Mouse (Mus musculus) lung, postnatal 0 days (tissue): Measurements from ENCODE around the gene Prss16. TPM values are rescaled to one million over a fixed set of nuclear protein-coding genes. Genes with fewer than 3 reads are reported as not detected.

Experiments
- ATAC-seq: fragments of 200-750 bp; cut with Nextera tagmentation; 2 replicates; pipeline ENCODE4 v1.8.0; 2017; ENCODE audit warnings: moderate library complexity
- DNase-seq: peaks from one replicate; pipeline ENCODE4 v3.0.0-alpha.2; 2016; ENCODE audit warnings: low spot score
- H3K27ac ChIP-seq: fragments of 300-500 bp; sonication (generic); 2 replicates; pipeline ENCODE4 v1.5.1; 2014; ENCODE audit warnings: antibody characterized with exemption, mild to moderate bottlenecking, low read length, mixed read lengths
- H3K27me3 ChIP-seq: fragments of 300-500 bp; sonication (generic); replicated peaks from 2 replicates; pipeline ENCODE4 v1.6.1; 2014; ENCODE audit warnings: low read length, mixed read lengths; ENCODE audit not compliant: insufficient read depth
- H3K36me3 ChIP-seq: fragments of 300-500 bp; sonication (generic); 2 replicates; pipeline ENCODE4 v1.6.1; 2014; ENCODE audit warnings: low read length, mixed read lengths; ENCODE audit not compliant: insufficient read depth
- H3K4me1 ChIP-seq: fragments of 300-500 bp; sonication (generic); 2 replicates; pipeline ENCODE4 v1.6.1; 2014; ENCODE audit warnings: antibody characterized with exemption, low read depth, low read length, mixed read lengths; ENCODE audit not compliant: insufficient read depth
- H3K4me2 ChIP-seq: fragments of 300-500 bp; sonication (generic); replicated peaks from 2 replicates; pipeline ENCODE4 v1.6.1; 2014; ENCODE audit warnings: low read depth, mild to moderate bottlenecking, low read length, moderate library complexity, mixed read lengths
- H3K4me3 ChIP-seq: fragments of 300-500 bp; sonication (generic); 2 replicates; pipeline ENCODE4 v1.5.1; 2014; ENCODE audit warnings: low read depth, low read length
- H3K9ac ChIP-seq: fragments of 300-500 bp; sonication (generic); replicated peaks from 2 replicates; pipeline ENCODE4 v1.6.1; 2014; ENCODE audit warnings: low read depth, mild to moderate bottlenecking
- H3K9me3 ChIP-seq: fragments of 300-500 bp; sonication (generic); 2 replicates; pipeline ENCODE4 v1.6.1; 2016; ENCODE audit warnings: low read length, mixed read lengths
- CTCF ChIP-seq: IDR thresholded peaks from 2 replicates; pipeline ENCODE4 v1.5.1; 2016; ENCODE audit warnings: antibody characterized with exemption, mild to moderate bottlenecking
- EP300 ChIP-seq: IDR thresholded peaks from 2 replicates; pipeline ENCODE4 v1.6.1; 2016; ENCODE audit warnings: antibody characterized with exemption, mild to moderate bottlenecking, control low read depth
- WGBS: fragments of 180-500 bp; shearing (Covaris S2); extraction: QIAGEN DNeasy Blood & Tissue Kit; methylation state at CpG from one replicate; pipeline ENCODE4 v1.1.7; 2014; 5-methylcytosine and 5-hydroxymethylcytosine counted together
- microRNA-seq: library from miRNA; unstranded; fragments of <30 nt; microRNA quantifications from one replicate; pipeline ENCODE4, GENCODE M21; 2016
- polyA plus RNA-seq: library from polyadenylated mRNA; unstranded; fragments of >200 nt; fragmentation: Nextera tagmentation; extraction: Ambion mirVana; gene quantifications from 2 replicates; pipeline ENCODE4 v1.2.1, GENCODE M21; 2015

The Prss16 gene
- polyA plus RNA-seq, 1 experiment from 2014 or later: 0.62 TPM

DNA sequence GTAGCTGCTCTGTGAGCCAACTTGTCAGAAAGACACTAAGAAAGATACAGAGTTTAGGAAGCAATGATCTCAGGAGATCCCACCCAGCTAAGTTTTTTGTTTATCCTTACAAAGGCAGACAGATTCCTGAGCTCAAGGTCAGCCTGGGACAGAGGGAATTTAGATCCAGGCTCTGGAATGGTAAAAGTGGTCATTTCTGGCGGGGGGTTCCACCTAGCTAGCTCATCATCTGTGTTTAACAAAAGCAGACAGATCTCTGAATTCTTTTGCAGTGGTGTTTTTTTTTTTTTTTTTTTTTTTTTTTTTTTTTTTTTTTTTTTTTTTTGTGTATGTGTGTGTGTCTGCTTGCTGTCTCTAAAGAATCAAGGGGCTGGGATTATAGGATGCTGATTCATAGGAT, 40.3 kb downstream of the Prss16 start:
- no peak overlapping the region for H3K4me3 ChIP-seq
- no peak for DNase-seq
- no peak overlapping the region for H3K4me2 ChIP-seq
- H3K9ac ChIP-seq: no peak overlapping the region
- TF ChIP-seq EP300 (no peak), CTCF (no peak)
- 43% methylated on average over 1 of the region's 1 CpGs for WGBS
- no peak overlapping the region for H3K27ac ChIP-seq
- H3K36me3 ChIP-seq: no peaks in the 10 kb centered on the region
- no peak for ATAC-seq
- no peaks in the 10 kb centered on the region for H3K4me1 ChIP-seq
- H3K9me3 ChIP-seq: no peaks in the 10 kb centered on the region
- no peaks in the 10 kb centered on the region for H3K27me3 ChIP-seq

Small RNA genes within 50 kb of the gene (microRNA-seq; reads per million reads assigned to microRNA genes)
- gene Gm44390 (not detected), gene Gm44486 (not detected)

Other genes starting within 250 kb of the Prss16 start
- gene Hist1h1b, start 229.1 kb downstream of the Prss16 start, polyA plus RNA-seq: 1.4 and 2.4 TPM in 2 replicates
- 14.5 and 16.9 TPM in 2 replicates for gene Hist1h3i, start 226.4 kb downstream of the Prss16 start, polyA plus RNA-seq
- gene Hist1h2an, start 222.5 kb downstream of the Prss16 start, polyA plus RNA-seq: 1.3 TPM in 1 of 2 replicates, not detected in the other
- 0.61 and 0.95 TPM in 2 replicates for gene Hist1h2bp, start 222.3 kb downstream of the Prss16 start, polyA plus RNA-seq
- 3.0 and 4.5 TPM in 2 replicates for gene Hist1h2bq, start 199.5 kb downstream of the Prss16 start, polyA plus RNA-seq
- not detected in 2 replicates for gene Hist1h2ao, start 199.3 kb downstream of the Prss16 start, polyA plus RNA-seq
- gene Hist1h4m, start 198.0 kb downstream of the Prss16 start, polyA plus RNA-seq: 0.90 TPM in 1 of 2 replicates, not detected in the other
- gene Hist1h4n, start 177.5 kb downstream of the Prss16 start, polyA plus RNA-seq: 4.6 and 6.0 TPM in 2 replicates
- 382 and 386 TPM in 2 replicates for gene Hist1h2ap, start 176.2 kb downstream of the Prss16 start, polyA plus RNA-seq
- 3.0 and 3.8 TPM in 2 replicates for gene Hist1h2br, start 176.0 kb downstream of the Prss16 start, polyA plus RNA-seq
- gene Zfp184, start 64.6 kb downstream of the Prss16 start, polyA plus RNA-seq: 2.5 and 3.4 TPM in 2 replicates
- not detected in 2 replicates for gene Pom121l2, start 28.5 kb downstream of the Prss16 start, polyA plus RNA-seq
- gene Hist1h2ah, start 25.8 kb upstream of the Prss16 start, polyA plus RNA-seq: 4.2 and 5.2 TPM in 2 replicates
- gene Hist1h2bk, start 26.1 kb upstream of the Prss16 start, polyA plus RNA-seq: 0.45 and 0.81 TPM in 2 replicates
- 4.1 and 4.6 TPM in 2 replicates for gene Hist1h4i, start 31.6 kb upstream of the Prss16 start, polyA plus RNA-seq
- 2.7 TPM in 1 of 2 replicates, not detected in the other for gene Hist1h2ag, start 33.2 kb upstream of the Prss16 start, polyA plus RNA-seq
- 1.0 and 1.5 TPM in 2 replicates for gene Hist1h2bj, start 33.5 kb upstream of the Prss16 start, polyA plus RNA-seq
- gene Vmn1r188, start 74.7 kb upstream of the Prss16 start, polyA plus RNA-seq: not detected in 2 replicates
- gene Vmn1r189, start 96.1 kb upstream of the Prss16 start, polyA plus RNA-seq: not detected in 2 replicates
- gene Vmn1r191, start 174.2 kb upstream of the Prss16 start, polyA plus RNA-seq: not detected in 2 replicates
- gene Vmn1r192, start 181.4 kb upstream of the Prss16 start, polyA plus RNA-seq: not detected in 2 replicates
- not detected in 2 replicates for gene Vmn1r193, start 213.4 kb upstream of the Prss16 start, polyA plus RNA-seq
- gene Vmn1r194, start 234.5 kb upstream of the Prss16 start, polyA plus RNA-seq: not detected in 2 replicates